Mouse (Mus musculus): ENCODE data around the gene Pde2a. TPM values are rescaled to one million over a fixed set of nuclear protein-coding genes. Genes with fewer than 3 reads are reported as not detected.

The Pde2a gene
- polyA plus RNA-seq, 1 experiment, result 49.3 TPM

- TF ChIP-seq MYOG (IDR thresholded peaks at IDR 0.05; ENCODE audit: control insufficient read depth in 1 of 3, insufficient read depth in 1 of 3, insufficient read length in 2 of 3, low read depth in 2 of 3), result peak in 2 of 3 experiments; percentile 1 to 71
- no peak for TF ChIP-seq SRF (IDR thresholded peaks at IDR 0.05; ENCODE audit: control insufficient read depth, insufficient read length, low read depth)
- TF ChIP-seq CEBPB (IDR thresholded peaks at IDR 0.05; ENCODE audit: insufficient read depth, poor library complexity, severe bottlenecking), result no peak
- peak; percentile 13 to 72 (median 38) for TF ChIP-seq MYOD1 (IDR thresholded peaks at IDR 0.05; ENCODE audit: control insufficient read depth in 1 of 3, insufficient read length in 2 of 3, low read depth in 2 of 3)
- Histone ChIP-seq H3K4me2 (ENCODE audit: low read depth) (peak overlapping the region; percentile 79), H3K4me3 (no peak overlapping the region), H3K79me2 (ENCODE audit: control insufficient read depth, insufficient read depth) (no peaks in the 10 kb centered on the region), H3K27me3 (ENCODE audit: control insufficient read depth, insufficient read depth, insufficient read length) (peaks cover 11% of the 10 kb centered on the region), H3K36me3 (ENCODE audit: control insufficient read depth, insufficient read depth) (no peaks in the 10 kb centered on the region), H3ac (ENCODE audit: control insufficient read depth, insufficient read length) (no peak overlapping the region)
Observed at GRCm38 (mm10) chr7:101538141-101538933, 116.8 kb downstream of the Pde2a start.

DNA sequence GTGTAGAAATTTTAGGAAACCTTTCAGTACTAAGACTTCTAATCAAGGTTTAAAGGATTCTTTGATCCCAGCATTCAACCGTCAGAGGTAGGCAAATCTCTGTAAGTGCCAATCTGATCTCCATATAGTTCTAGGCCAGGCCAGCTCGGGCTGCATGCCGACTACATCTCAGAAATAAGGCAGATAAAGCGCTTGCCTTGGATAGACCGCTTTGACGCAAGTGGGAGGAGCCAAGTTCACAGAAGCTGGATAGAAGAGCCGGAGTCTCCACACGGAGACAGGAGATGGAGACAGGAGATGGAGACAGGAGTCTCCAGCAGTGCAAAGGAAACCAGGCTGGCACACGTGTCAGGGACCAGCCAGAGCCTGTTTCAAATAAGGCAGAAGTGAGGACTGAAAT is 118.3 kb downstream of the Pde2a start:
- H3ac ChIP-seq (ENCODE audit: control insufficient read depth, insufficient read length), result no peak overlapping the region
- no peak overlapping the region for H3K4me3 ChIP-seq
- H3K27me3 ChIP-seq (ENCODE audit: control insufficient read depth, insufficient read depth, insufficient read length), result peaks cover 13% of the 10 kb centered on the region
- no peak for TF ChIP-seq MYOD1 (IDR thresholded peaks at IDR 0.05; ENCODE audit: control insufficient read depth in 1 of 3, insufficient read length in 2 of 3, low read depth in 2 of 3)
- H3K36me3 ChIP-seq (ENCODE audit: control insufficient read depth, insufficient read depth), result no peaks in the 10 kb centered on the region
- no peaks in the 10 kb centered on the region for H3K79me2 ChIP-seq (ENCODE audit: control insufficient read depth, insufficient read depth)
- H3K4me2 ChIP-seq (ENCODE audit: low read depth), result no peak overlapping the region

DNA sequence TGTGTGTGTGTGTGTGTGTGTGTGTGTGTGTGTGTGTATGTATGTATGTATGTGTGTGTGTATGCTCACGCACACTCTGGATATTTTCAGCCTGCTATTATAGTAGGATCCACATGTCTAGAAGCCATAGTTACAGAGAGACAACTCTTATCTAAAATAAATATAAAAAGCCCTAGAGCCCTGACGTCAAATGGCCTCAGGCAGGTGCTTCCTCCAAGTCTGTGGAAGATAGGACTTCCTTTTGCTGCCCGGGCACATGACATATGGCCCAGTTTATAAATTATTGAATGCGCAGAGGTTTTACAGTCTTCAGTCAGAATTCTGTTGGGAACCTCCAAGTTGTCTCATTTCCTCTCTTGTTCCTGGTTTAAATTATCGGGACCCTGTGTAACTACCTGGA is 119.2 kb downstream of the Pde2a start:
- Histone ChIP-seq H3K4me3 (no peak overlapping the region), H3K79me2 (ENCODE audit: control insufficient read depth, insufficient read depth) (no peaks in the 10 kb centered on the region), H3K36me3 (ENCODE audit: control insufficient read depth, insufficient read depth) (no peaks in the 10 kb centered on the region), H3K27me3 (ENCODE audit: control insufficient read depth, insufficient read depth, insufficient read length) (peaks cover 8% of the 10 kb centered on the region), H3ac (ENCODE audit: control insufficient read depth, insufficient read length) (no peak overlapping the region), H3K4me2 (ENCODE audit: low read depth) (no peak overlapping the region)
- TF ChIP-seq TCF12 (IDR thresholded peaks at IDR 0.05; ENCODE audit: insufficient read depth, poor library complexity, severe bottlenecking) (no peak), MAX (IDR thresholded peaks at IDR 0.05; ENCODE audit: low read depth) (no peak), POLR2A (IDR thresholded peaks at IDR 0.05; ENCODE audit: insufficient read length, low read depth) (no peak), CEBPB (IDR thresholded peaks at IDR 0.05; ENCODE audit: insufficient read depth, poor library complexity, severe bottlenecking) (no peak), SRF (IDR thresholded peaks at IDR 0.05; ENCODE audit: control insufficient read depth, insufficient read length, low read depth) (no peak), TCF3 (IDR thresholded peaks at IDR 0.05; ENCODE audit: insufficient read length, low read depth) (no peak), POLR2AphosphoS2 (IDR thresholded peaks at IDR 0.05; ENCODE audit: insufficient read length, low read depth) (no peak), E2F4 (IDR thresholded peaks at IDR 0.05; ENCODE audit: insufficient read depth) (no peak), REST (IDR thresholded peaks at IDR 0.05; ENCODE audit: insufficient read depth, insufficient read length) (no peak), MYOD1 (IDR thresholded peaks at IDR 0.05; ENCODE audit: control insufficient read depth in 1 of 3, insufficient read length in 2 of 3, low read depth in 2 of 3) (no peak), MYOG (IDR thresholded peaks at IDR 0.05; ENCODE audit: control insufficient read depth in 1 of 3, insufficient read depth in 1 of 3, insufficient read length in 2 of 3, low read depth in 2 of 3) (no peak), USF1 (IDR thresholded peaks at IDR 0.05; ENCODE audit: low read depth) (no peak)

DNA sequence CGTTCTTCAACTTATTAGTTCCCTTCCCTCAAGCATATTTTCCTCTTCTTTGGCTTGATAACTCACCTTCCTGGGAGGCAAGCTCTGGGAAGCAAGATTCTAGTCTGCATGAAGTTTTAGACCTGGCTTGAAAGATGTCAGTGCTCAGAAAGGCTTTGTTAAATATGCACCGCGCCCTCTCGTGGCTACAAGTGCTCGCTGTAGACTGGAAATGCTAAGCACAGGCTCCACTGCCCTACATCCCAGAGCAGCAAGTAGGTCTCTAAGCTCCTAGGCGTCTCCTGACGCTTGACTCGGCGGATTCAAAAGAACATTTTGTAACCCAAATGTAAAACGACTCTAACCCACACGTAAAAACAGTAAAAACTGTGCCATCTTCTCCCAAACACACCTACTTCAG is 119.6 kb downstream of the Pde2a start:
- Histone ChIP-seq H3K4me2 (ENCODE audit: low read depth) (no peak overlapping the region), H3ac (ENCODE audit: control insufficient read depth, insufficient read length) (no peak overlapping the region), H3K36me3 (ENCODE audit: control insufficient read depth, insufficient read depth) (no peaks in the 10 kb centered on the region), H3K79me2 (ENCODE audit: control insufficient read depth, insufficient read depth) (no peaks in the 10 kb centered on the region), H3K4me3 (no peak overlapping the region), H3K27me3 (ENCODE audit: control insufficient read depth, insufficient read depth, insufficient read length) (peaks cover 8% of the 10 kb centered on the region)
- TF ChIP-seq MAX (IDR thresholded peaks at IDR 0.05; ENCODE audit: low read depth), result no peak
- no peak for TF ChIP-seq USF1 (IDR thresholded peaks at IDR 0.05; ENCODE audit: low read depth)
- TF ChIP-seq POLR2A (IDR thresholded peaks at IDR 0.05; ENCODE audit: insufficient read length, low read depth), result no peak
- no peak for TF ChIP-seq CEBPB (IDR thresholded peaks at IDR 0.05; ENCODE audit: insufficient read depth, poor library complexity, severe bottlenecking)
- TF ChIP-seq MYOG (IDR thresholded peaks at IDR 0.05; ENCODE audit: control insufficient read depth in 1 of 3, insufficient read depth in 1 of 3, insufficient read length in 2 of 3, low read depth in 2 of 3), result no peak
- TF ChIP-seq SRF (IDR thresholded peaks at IDR 0.05; ENCODE audit: control insufficient read depth, insufficient read length, low read depth), result no peak
- no peak for TF ChIP-seq REST (IDR thresholded peaks at IDR 0.05; ENCODE audit: insufficient read depth, insufficient read length)
- no peak for TF ChIP-seq E2F4 (IDR thresholded peaks at IDR 0.05; ENCODE audit: insufficient read depth)
- no peak for TF ChIP-seq TCF3 (IDR thresholded peaks at IDR 0.05; ENCODE audit: insufficient read length, low read depth)
- no peak for TF ChIP-seq POLR2AphosphoS2 (IDR thresholded peaks at IDR 0.05; ENCODE audit: insufficient read length, low read depth)
- TF ChIP-seq MYOD1 (IDR thresholded peaks at IDR 0.05; ENCODE audit: control insufficient read depth in 1 of 3, insufficient read length in 2 of 3, low read depth in 2 of 3), result no peak
- TF ChIP-seq TCF12 (IDR thresholded peaks at IDR 0.05; ENCODE audit: insufficient read depth, poor library complexity, severe bottlenecking), result no peak

- Histone ChIP-seq H3K4me2 (ENCODE audit: low read depth) (no peak overlapping the region), H3K79me2 (ENCODE audit: control insufficient read depth, insufficient read depth) (no peaks in the 10 kb centered on the region), H3K36me3 (ENCODE audit: control insufficient read depth, insufficient read depth) (no peaks in the 10 kb centered on the region), H3K27me3 (ENCODE audit: control insufficient read depth, insufficient read depth, insufficient read length) (peaks cover 8% of the 10 kb centered on the region), H3K4me3 (no peak overlapping the region), H3ac (ENCODE audit: control insufficient read depth, insufficient read length) (no peak overlapping the region)
- TF ChIP-seq USF1 (IDR thresholded peaks at IDR 0.05; ENCODE audit: low read depth) (no peak), CEBPB (IDR thresholded peaks at IDR 0.05; ENCODE audit: insufficient read depth, poor library complexity, severe bottlenecking) (no peak), MYOG (IDR thresholded peaks at IDR 0.05; ENCODE audit: control insufficient read depth in 1 of 3, insufficient read depth in 1 of 3, insufficient read length in 2 of 3, low read depth in 2 of 3) (no peak), E2F4 (IDR thresholded peaks at IDR 0.05; ENCODE audit: insufficient read depth) (no peak)
Observed at GRCm38 (mm10) chr7:101541734-101542133, 120.2 kb downstream of the Pde2a start.

Data from myocyte (in vitro differentiated cells).